Mouse (Mus musculus): ENCODE results near the gene Gnas. TPM values are rescaled to one million over a fixed set of nuclear protein-coding genes. Genes with fewer than 3 reads are reported as not detected.

Gnas gene
- total RNA-seq, 2 experiments from 2014 or later: 1,915 to 1,929 TPM

GRCm38 (mm10) chr2:174327295-174327981, 43.3 kb downstream of the Gnas start:
- DNase-seq (ENCODE audit: low spot score in 2 of 2): peak; percentile 77 to 84

GRCm38 (mm10) chr2:174328358-174328905, 44.3 kb downstream of the Gnas start:
- DNase-seq (ENCODE audit: low spot score in 2 of 2): no peak

- DNase-seq (ENCODE audit: low spot score in 2 of 2): no peak
These were observed 45.0 kb downstream of the Gnas start for GRCm38 (mm10) chr2:174328926-174329662.

GRCm38 (mm10) chr2:174329663-174330615, 45.8 kb downstream of the Gnas start:
- DNase-seq (ENCODE audit: low spot score in 2 of 2): peak; percentile 66 to 74

GRCm38 (mm10) chr2:174330616-174331191, 46.6 kb downstream of the Gnas start:
- DNase-seq (ENCODE audit: low spot score in 2 of 2): peak in 1 of 2 experiments; percentile 45

GRCm38 (mm10) chr2:174331282-174332030, 47.3 kb downstream of the Gnas start:
- no peak for DNase-seq (ENCODE audit: low spot score in 2 of 2)

DNA sequence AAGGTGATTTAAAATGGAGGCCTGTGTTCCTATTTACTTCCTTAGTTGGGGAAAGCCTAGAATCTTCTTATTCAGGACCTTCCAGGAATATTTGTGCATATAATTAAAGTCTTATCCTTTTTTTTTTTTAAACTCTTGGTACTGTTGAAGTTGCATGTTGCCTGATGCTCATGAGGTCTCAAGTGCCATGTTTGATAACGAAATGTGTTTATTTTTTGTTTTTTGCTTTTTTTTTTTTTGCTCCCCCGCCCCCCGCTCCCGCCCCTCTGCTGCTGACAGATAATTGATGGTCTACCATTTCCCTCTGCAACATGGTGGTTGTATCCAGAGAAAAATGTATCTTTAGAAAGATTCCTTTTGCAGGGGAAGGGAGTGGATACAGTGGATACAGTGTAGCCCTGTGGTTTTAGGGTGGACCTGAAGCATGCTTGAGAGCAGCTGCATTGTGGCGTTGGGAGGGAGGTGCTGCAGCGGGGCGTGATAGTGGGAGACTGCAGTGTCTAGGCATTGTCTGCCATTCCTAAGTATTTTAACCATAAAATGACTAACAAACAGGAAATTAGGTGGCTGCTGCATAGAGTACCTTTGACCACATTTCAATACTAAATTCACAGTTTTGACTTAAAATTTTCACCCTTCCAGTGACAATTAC, 49.2 kb downstream of the Gnas start:
- DNase-seq (ENCODE audit: low spot score in 2 of 2): no peak

DNA sequence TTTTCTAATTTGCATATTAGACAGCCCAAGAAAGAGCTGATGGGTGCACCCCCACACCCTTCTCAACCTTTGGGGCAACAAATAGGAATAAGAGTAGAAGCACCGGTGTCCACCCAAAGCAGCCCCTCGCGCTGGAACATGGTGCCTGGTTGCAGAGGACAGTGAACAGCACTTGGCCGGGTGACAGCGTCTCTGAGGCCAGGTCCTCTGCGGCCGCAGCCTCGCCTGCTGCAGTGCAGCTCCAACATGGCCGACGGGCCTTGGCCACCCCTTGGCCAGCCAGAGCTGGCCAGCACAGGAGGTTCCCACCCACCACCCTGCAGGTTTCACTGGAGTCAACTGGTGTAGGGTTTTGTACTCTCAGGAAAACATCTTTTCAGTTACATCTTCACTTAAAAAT, 50.3 kb downstream of the Gnas start:
- DNase-seq (ENCODE audit: low spot score in 2 of 2): no peak

DNA sequence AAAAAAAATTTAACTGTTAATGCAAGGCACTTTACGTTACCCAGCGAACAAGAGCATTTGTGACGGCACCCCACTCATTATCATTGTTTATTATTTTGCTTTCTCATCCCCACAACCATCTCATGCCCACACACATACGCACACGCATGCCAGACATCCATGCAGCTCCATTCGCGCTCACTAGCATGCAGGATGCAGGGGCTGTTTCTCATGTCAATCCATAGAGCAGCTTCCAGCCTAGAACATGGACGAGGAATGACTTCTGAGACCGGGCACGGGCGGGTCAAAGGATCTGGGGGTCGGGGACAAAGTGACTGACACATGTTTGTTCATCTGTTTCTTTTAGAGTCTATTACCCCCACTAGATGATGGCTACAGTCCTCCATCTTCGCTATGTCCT, 53.2 kb downstream of the Gnas start:
- no peak for DNase-seq (ENCODE audit: low spot score in 2 of 2)

DNA sequence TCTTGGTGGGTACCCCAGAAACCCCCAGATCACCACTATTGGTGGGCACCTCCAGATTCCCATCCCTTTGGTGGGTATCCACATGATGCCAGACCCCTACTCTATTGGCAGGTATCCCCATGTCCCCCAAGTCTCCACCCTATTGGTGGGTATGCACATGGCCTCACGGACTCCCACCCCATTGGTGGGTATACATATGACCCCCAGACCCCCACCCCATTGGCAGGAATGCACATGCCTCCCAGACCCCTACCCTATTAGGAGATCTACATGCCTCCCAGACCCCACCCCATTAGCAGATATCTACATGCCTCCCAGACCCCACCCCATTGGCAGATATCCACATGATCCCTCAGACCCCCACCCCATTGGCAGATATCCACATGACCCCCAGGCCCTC, 55.6 kb downstream of the Gnas start:
- DNase-seq (ENCODE audit: low spot score in 2 of 2): no peak

DNA sequence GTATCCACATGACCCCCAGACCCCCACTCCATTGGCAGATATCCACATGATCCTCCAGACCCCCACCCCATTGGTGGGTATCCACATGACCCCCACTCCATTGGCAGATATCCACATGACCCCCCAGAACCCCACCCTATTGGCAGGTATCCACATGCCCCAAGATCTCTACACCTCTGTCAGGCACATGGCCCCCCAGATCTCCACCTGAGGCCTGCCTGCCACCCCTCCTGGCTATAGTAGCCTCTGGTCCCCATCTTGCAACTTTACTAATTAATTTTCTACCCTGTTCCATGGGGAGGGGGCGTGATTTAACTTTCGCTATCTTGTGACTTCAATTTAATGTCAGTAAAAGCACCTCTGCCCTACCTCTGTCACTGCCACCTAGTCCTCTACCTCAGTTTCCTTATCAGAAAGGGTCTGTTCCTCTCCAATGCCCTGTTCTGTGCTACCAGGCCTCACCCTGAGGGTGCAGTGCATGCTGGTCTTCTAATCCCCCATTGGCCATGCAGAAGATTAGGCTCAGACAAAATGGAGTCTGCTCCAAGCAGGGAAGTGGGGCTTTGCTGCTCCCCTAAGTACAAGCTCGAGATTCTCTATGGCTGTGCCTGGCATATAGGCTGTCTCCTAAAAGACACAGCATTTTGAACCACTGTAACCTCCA, 56.2 kb downstream of the Gnas start:
- DNase-seq (ENCODE audit: low spot score in 2 of 2): no peak

GRCm38 (mm10) chr2:174340893-174341580, 56.9 kb downstream of the Gnas start:
- no peak for DNase-seq (ENCODE audit: low spot score in 2 of 2)

- peak in 1 of 2 experiments; percentile 38 for DNase-seq (ENCODE audit: low spot score in 2 of 2)
These were observed 58.8 kb downstream of the Gnas start for GRCm38 (mm10) chr2:174342793-174343400.

- no peak for DNase-seq (ENCODE audit: low spot score in 2 of 2)
These were observed 59.4 kb downstream of the Gnas start for GRCm38 (mm10) chr2:174343566-174343965.

DNA sequence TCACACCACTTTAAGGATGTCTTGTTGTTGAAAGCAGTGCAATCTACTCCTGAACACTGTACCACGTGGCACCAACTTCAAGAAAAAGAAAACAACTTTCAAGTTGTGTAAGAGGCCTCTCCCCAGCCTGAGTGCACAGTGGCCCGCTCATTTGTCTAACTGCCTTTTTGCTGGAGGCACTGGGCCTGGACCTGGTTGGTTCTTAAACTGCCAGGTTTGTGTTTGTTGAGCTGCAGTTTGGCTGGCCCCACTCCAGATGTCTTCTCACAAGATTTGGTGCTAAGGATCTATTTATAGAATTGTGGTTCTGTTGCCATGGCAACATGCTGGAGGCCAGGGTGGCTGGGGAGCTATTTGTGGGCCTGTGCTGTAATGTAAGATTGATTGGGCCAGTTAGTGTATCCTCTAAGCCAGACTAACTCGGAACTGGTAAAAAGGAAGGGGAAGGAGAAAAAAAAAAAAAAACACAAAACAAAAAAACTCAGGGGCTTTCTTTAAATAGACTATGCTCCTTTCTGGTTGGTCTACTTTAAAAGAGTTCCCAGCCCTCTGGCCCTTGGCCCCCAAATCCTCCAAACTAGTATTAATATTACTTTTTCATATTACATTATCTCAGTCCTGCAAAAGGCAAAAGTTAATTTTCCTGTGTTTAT, 60.0 kb downstream of the Gnas start:
- peak; percentile 50 to 77 for DNase-seq (ENCODE audit: low spot score in 2 of 2)

DNA sequence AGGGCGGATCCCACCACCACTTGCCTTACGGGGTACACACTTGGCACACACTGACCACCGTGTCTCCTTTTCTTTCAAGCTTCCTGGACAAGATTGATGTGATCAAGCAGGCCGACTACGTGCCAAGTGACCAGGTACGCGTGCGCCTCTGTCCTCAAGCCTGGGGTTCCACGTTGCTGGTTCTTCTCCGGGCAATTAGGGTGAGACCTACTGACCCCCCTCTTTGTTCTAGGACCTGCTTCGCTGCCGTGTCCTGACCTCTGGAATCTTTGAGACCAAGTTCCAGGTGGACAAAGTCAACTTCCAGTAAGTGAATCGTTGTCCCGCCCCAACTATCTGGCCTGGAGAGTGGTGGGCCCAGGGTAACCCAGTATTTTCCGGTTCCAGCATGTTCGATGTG, 60.9 kb downstream of the Gnas start:
- DNase-seq (ENCODE audit: low spot score in 2 of 2): no peak

DNA sequence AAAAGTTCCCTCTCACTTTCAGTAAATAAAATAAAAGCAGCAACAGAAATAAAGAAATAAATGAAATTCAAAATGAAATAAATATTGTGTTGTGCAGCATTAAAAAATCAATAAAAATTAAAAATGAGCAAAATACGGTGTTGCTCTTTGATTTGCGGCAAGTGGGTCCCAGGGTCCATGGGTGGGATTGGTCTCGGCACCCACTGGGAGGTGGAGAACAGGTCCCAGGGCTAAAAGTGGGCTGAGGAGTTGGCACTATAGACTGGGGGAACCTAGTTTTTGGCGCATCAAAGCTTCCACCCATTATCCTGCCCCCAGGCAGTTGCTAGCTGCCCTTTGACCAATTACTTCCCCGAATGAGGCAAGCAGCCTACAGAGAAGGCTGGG, 62.5 kb downstream of the Gnas start, which contains the start of gene Gm20721:
Gm20721 (minus strand) TSS at position 101 of the 387 bp plus-strand sequence.
- DNase-seq (ENCODE audit: low spot score in 2 of 2): no peak

Data from layer of hippocampus, adult 18-20 months (tissue).